Mouse (Mus musculus): Measurements from ENCODE around the gene Olfr800. TPM values are rescaled to one million over a fixed set of nuclear protein-coding genes. Genes with fewer than 3 reads are reported as not detected.

Gene Olfr800
- polyA plus RNA-seq (2015; fragmentation: Nextera tagmentation; extraction: Ambion mirVana): not detected in 2 replicates

GRCm38 (mm10) chr10:129657394-129657793 lies at the start of gene Olfr800:
Olfr800 (plus strand) TSS chr10:129657694.

GRCm38 (mm10) chr10:129612470-129612869 lies 45.0 kb upstream of the Olfr800 start, which contains the start of gene Olfr796:
Olfr796 (minus strand) TSS chr10:129612570.

GRCm38 (mm10) chr10:129627834-129628233 lies 29.7 kb upstream of the Olfr800 start, which contains the start of gene Olfr798:
Olfr798 (minus strand) TSS chr10:129627934.

GRCm38 (mm10) chr10:129637184-129637583 lies 20.3 kb upstream of the Olfr800 start, which contains the start of gene Olfr799:
Olfr799 (plus strand) TSS chr10:129637484.

GRCm38 (mm10) chr10:129673765-129674164 lies 16.3 kb downstream of the Olfr800 start, which contains the start of gene Olfr801:
Olfr801 (minus strand) TSS chr10:129673865.

GRCm38 (mm10) chr10:129688069-129688468 lies 30.6 kb downstream of the Olfr800 start, which contains the start of gene Olfr802:
Olfr802 (minus strand) TSS chr10:129688169.

GRCm38 (mm10) chr10:129694186-129694585 lies 36.7 kb downstream of the Olfr800 start, which contains the start of gene Olfr803:
Olfr803 (minus strand) TSS chr10:129694286.

GRCm38 (mm10) chr10:129702910-129703309 lies 45.4 kb downstream of the Olfr800 start, which contains the start of gene Olfr804:
Olfr804 (plus strand) TSS chr10:129703210.

Other genes with a start within 250 kb of the Olfr800 start
- not detected in 2 replicates for gene Olfr786, start 230.4 kb upstream of the Olfr800 start, polyA plus RNA-seq (2015; fragmentation: Nextera tagmentation; extraction: Ambion mirVana)
- gene Olfr787, start 195.8 kb upstream of the Olfr800 start, polyA plus RNA-seq (2015; fragmentation: Nextera tagmentation; extraction: Ambion mirVana): not detected in 2 replicates
- not detected in 2 replicates for gene Olfr788, start 186.7 kb upstream of the Olfr800 start, polyA plus RNA-seq (2015; fragmentation: Nextera tagmentation; extraction: Ambion mirVana)
- gene Olfr789, start 172.9 kb upstream of the Olfr800 start, polyA plus RNA-seq (2015; fragmentation: Nextera tagmentation; extraction: Ambion mirVana): not detected in 2 replicates
- gene Olfr790, start 159.2 kb upstream of the Olfr800 start, polyA plus RNA-seq (2015; fragmentation: Nextera tagmentation; extraction: Ambion mirVana): not detected in 2 replicates
- gene Olfr791, start 135.9 kb upstream of the Olfr800 start, polyA plus RNA-seq (2015; fragmentation: Nextera tagmentation; extraction: Ambion mirVana): not detected in 2 replicates
- not detected in 2 replicates for gene Olfr792, start 118.5 kb upstream of the Olfr800 start, polyA plus RNA-seq (2015; fragmentation: Nextera tagmentation; extraction: Ambion mirVana)
- gene Olfr794, start 90.0 kb upstream of the Olfr800 start, polyA plus RNA-seq (2015; fragmentation: Nextera tagmentation; extraction: Ambion mirVana): not detected in 2 replicates
- gene Olfr796, start 45.1 kb upstream of the Olfr800 start, polyA plus RNA-seq (2015; fragmentation: Nextera tagmentation; extraction: Ambion mirVana): not detected in 2 replicates
- gene Olfr798, start 29.8 kb upstream of the Olfr800 start, polyA plus RNA-seq (2015; fragmentation: Nextera tagmentation; extraction: Ambion mirVana): not detected in 2 replicates
- not detected in 2 replicates for gene Olfr799, start 20.2 kb upstream of the Olfr800 start, polyA plus RNA-seq (2015; fragmentation: Nextera tagmentation; extraction: Ambion mirVana)
- not detected in 2 replicates for gene Olfr801, start 16.2 kb downstream of the Olfr800 start, polyA plus RNA-seq (2015; fragmentation: Nextera tagmentation; extraction: Ambion mirVana)
- gene Olfr802, start 30.5 kb downstream of the Olfr800 start, polyA plus RNA-seq (2015; fragmentation: Nextera tagmentation; extraction: Ambion mirVana): not detected in 2 replicates
- gene Olfr803, start 36.6 kb downstream of the Olfr800 start, polyA plus RNA-seq (2015; fragmentation: Nextera tagmentation; extraction: Ambion mirVana): not detected in 2 replicates
- not detected in 2 replicates for gene Olfr804, start 45.5 kb downstream of the Olfr800 start, polyA plus RNA-seq (2015; fragmentation: Nextera tagmentation; extraction: Ambion mirVana)
- gene Olfr805, start 71.7 kb downstream of the Olfr800 start, polyA plus RNA-seq (2015; fragmentation: Nextera tagmentation; extraction: Ambion mirVana): not detected in 2 replicates
- not detected in 2 replicates for gene Olfr806, start 84.2 kb downstream of the Olfr800 start, polyA plus RNA-seq (2015; fragmentation: Nextera tagmentation; extraction: Ambion mirVana)
- not detected in 2 replicates for gene Olfr807, start 100.1 kb downstream of the Olfr800 start, polyA plus RNA-seq (2015; fragmentation: Nextera tagmentation; extraction: Ambion mirVana)
- not detected in 2 replicates for gene Olfr808, start 107.8 kb downstream of the Olfr800 start, polyA plus RNA-seq (2015; fragmentation: Nextera tagmentation; extraction: Ambion mirVana)
- gene Olfr809, start 116.9 kb downstream of the Olfr800 start, polyA plus RNA-seq (2015; fragmentation: Nextera tagmentation; extraction: Ambion mirVana): not detected in 2 replicates
- not detected in 2 replicates for gene Olfr810, start 137.2 kb downstream of the Olfr800 start, polyA plus RNA-seq (2015; fragmentation: Nextera tagmentation; extraction: Ambion mirVana)
- not detected in 2 replicates for gene Olfr811, start 146.7 kb downstream of the Olfr800 start, polyA plus RNA-seq (2015; fragmentation: Nextera tagmentation; extraction: Ambion mirVana)
- not detected in 2 replicates for gene Olfr812, start 188.4 kb downstream of the Olfr800 start, polyA plus RNA-seq (2015; fragmentation: Nextera tagmentation; extraction: Ambion mirVana)
- not detected in 2 replicates for gene Olfr813, start 197.7 kb downstream of the Olfr800 start, polyA plus RNA-seq (2015; fragmentation: Nextera tagmentation; extraction: Ambion mirVana)
- not detected in 2 replicates for gene Olfr814, start 222.2 kb downstream of the Olfr800 start, polyA plus RNA-seq (2015; fragmentation: Nextera tagmentation; extraction: Ambion mirVana)
- not detected in 2 replicates for gene Olfr815, start 248.2 kb downstream of the Olfr800 start, polyA plus RNA-seq (2015; fragmentation: Nextera tagmentation; extraction: Ambion mirVana)